Mouse (Mus musculus) erythroblast, embryonic 14.5 days (primary cell): ENCODE data around the gene Rnasek.

Experiments
- GATA1 ChIP-seq: IDR thresholded peaks from 2 replicates; pipeline ENCODE4 v1.6.1; 2012; ENCODE audit warnings: low read length, inconsistent platforms, mixed read lengths
- TAL1 ChIP-seq: IDR thresholded peaks from 3 replicates; pipeline ENCODE4 v1.6.1; 2012; ENCODE audit warnings: low read length, inconsistent platforms, mixed read lengths

GRCm38 (mm10) chr11:70259035-70259434 is 19.4 kb upstream of the Rnasek start:
- TF ChIP-seq GATA1 (no peak), TAL1 (no peak)
